Mouse (Mus musculus) stomach, postnatal 0 days (tissue): ENCODE data around the gene Ctc1.
"Not testable (repeated sequence)": the region's sequence is repeated elsewhere in the genome, so short reads cannot be mapped to it uniquely, and the experiment has no call there.

Experiments used
- CTCF ChIP-seq: IDR thresholded peaks from 2 replicates; pipeline ENCODE4 v1.5.1; 2016; ENCODE audit warnings: antibody characterized with exemption, low read depth, mild to moderate bottlenecking, moderate library complexity
- EP300 ChIP-seq: optimal IDR thresholded peaks from 2 replicates; pipeline ENCODE3; 2016; ENCODE audit warnings: antibody characterized with exemption

GRCm38 (mm10) chr11:69006575-69006974 is 9.1 kb upstream of the Ctc1 start:
- TF ChIP-seq EP300, CTCF: not testable (repeated sequence)
